Mouse (Mus musculus): ENCODE data around the gene Ppp1r13b.
A peak's percentile ranks its signal among the peaks of the same experiment; 100 is the strongest.

Gene Ppp1r13b

GRCm38 (mm10) chr12:111916514-111917217, 8.8 kb upstream of the Ppp1r13b start:
- DNase-seq (ENCODE audit: low spot score in 2 of 2), result no peak

- DNase-seq (ENCODE audit: low spot score in 2 of 2), result no peak
Measured at GRCm38 (mm10) chr12:111915781-111916180, 7.9 kb upstream of the Ppp1r13b start.

GRCm38 (mm10) chr12:111914031-111914430, 6.1 kb upstream of the Ppp1r13b start:
- DNase-seq (ENCODE audit: low spot score in 2 of 2), result no peak

- DNase-seq (ENCODE audit: low spot score in 2 of 2), result no peak
Measured at GRCm38 (mm10) chr12:111912802-111913201, 4.9 kb upstream of the Ppp1r13b start.

GRCm38 (mm10) chr12:111911796-111912195, 3.9 kb upstream of the Ppp1r13b start:
- no peak for DNase-seq (ENCODE audit: low spot score in 2 of 2)

GRCm38 (mm10) chr12:111911171-111911760, 3.4 kb upstream of the Ppp1r13b start:
- no peak for DNase-seq (ENCODE audit: low spot score in 2 of 2)

- DNase-seq (ENCODE audit: low spot score in 2 of 2), result no peak
Measured at GRCm38 (mm10) chr12:111908997-111909550, 1.2 kb upstream of the Ppp1r13b start.

GRCm38 (mm10) chr12:111907421-111907891, 454 bp downstream of the Ppp1r13b start:
- peak in 1 of 2 experiments; percentile 36 for DNase-seq (ENCODE audit: low spot score in 2 of 2)

- no peak for DNase-seq (ENCODE audit: low spot score in 2 of 2)
Measured at GRCm38 (mm10) chr12:111906309-111906875, 1.5 kb downstream of the Ppp1r13b start.

- DNase-seq (ENCODE audit: low spot score in 2 of 2), result no peak
Measured at GRCm38 (mm10) chr12:111902488-111902887, 5.4 kb downstream of the Ppp1r13b start.

GRCm38 (mm10) chr12:111901105-111901875, 6.6 kb downstream of the Ppp1r13b start:
- no peak for DNase-seq (ENCODE audit: low spot score in 2 of 2)

GRCm38 (mm10) chr12:111899646-111900045, 8.3 kb downstream of the Ppp1r13b start:
- no peak for DNase-seq (ENCODE audit: low spot score in 2 of 2)

GRCm38 (mm10) chr12:111898686-111899085, 9.2 kb downstream of the Ppp1r13b start:
- DNase-seq (ENCODE audit: low spot score in 2 of 2), result no peak

- no peak for DNase-seq (ENCODE audit: low spot score in 2 of 2)
Measured at GRCm38 (mm10) chr12:111896908-111897661, 10.8 kb downstream of the Ppp1r13b start.

GRCm38 (mm10) chr12:111894082-111894481, 13.8 kb downstream of the Ppp1r13b start:
- DNase-seq (ENCODE audit: low spot score in 2 of 2), result no peak

- DNase-seq (ENCODE audit: low spot score in 2 of 2), result no peak
Measured at GRCm38 (mm10) chr12:111892981-111893380, 14.9 kb downstream of the Ppp1r13b start.

- DNase-seq (ENCODE audit: low spot score in 2 of 2), result no peak
Measured at GRCm38 (mm10) chr12:111891800-111892199, 16.1 kb downstream of the Ppp1r13b start.

GRCm38 (mm10) chr12:111889251-111889650, 18.7 kb downstream of the Ppp1r13b start:
- no peak for DNase-seq (ENCODE audit: low spot score in 2 of 2)

GRCm38 (mm10) chr12:111888303-111888864, 19.5 kb downstream of the Ppp1r13b start:
- DNase-seq (ENCODE audit: low spot score in 2 of 2), result no peak

- no peak for DNase-seq (ENCODE audit: low spot score in 2 of 2)
Measured at GRCm38 (mm10) chr12:111887005-111887404, 20.9 kb downstream of the Ppp1r13b start.

- DNase-seq (ENCODE audit: low spot score in 2 of 2), result no peak
Measured at GRCm38 (mm10) chr12:111882852-111883251, 25.1 kb downstream of the Ppp1r13b start.

Data from frontal cortex, postnatal 25 days (tissue).